Mouse (Mus musculus) urinary bladder, postnatal 25 days (tissue): ENCODE data around the gene Thrb.

ENCODE experiments used
- DNase-seq: peaks from one replicate; pipeline ENCODE4 v3.0.0; 2022; ENCODE audit warnings: low spot score

Gene Thrb

DNA sequence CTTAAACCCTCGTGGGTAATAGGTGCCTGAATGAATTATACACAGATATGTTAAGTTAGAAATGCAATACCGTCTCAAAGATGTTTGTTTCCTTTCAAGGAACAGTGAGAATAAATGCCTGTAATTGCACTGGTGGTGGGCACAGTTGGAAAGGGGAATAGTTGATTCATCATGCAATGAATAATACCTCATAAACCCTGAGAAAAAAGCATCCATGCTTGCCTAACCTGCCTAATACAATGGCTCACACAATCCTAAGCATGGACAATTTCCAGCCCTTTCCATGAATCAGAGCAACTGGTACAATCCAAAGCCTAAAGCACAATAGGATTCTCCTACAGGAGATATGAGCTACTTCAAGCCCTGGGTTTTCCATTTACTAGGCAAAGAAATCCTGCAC, 299.8 kb downstream of the Thrb start:
- no peak for DNase-seq

- peak; percentile 33 for DNase-seq
These were observed 307.2 kb downstream of the Thrb start for GRCm38 (mm10) chr14:17967117-17967726.

DNA sequence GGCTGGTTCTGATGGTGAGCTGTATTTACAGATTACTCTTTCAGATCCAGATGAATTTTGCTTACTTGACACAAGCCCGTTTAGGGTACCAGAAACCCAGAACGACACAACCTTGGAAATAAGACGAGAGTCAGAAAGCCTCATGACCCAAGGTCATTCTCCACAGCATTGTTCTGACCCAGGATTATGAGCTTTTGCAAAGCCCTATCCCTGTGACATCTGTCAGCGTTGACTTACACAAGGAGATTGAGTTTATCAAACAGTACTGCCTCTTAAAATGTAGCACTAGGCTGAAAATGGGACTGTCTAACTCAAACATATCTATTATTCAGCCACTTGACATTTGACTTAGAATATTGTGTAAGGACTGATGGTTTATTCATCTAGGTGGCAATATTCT, 312.1 kb downstream of the Thrb start:
- no peak for DNase-seq

DNA sequence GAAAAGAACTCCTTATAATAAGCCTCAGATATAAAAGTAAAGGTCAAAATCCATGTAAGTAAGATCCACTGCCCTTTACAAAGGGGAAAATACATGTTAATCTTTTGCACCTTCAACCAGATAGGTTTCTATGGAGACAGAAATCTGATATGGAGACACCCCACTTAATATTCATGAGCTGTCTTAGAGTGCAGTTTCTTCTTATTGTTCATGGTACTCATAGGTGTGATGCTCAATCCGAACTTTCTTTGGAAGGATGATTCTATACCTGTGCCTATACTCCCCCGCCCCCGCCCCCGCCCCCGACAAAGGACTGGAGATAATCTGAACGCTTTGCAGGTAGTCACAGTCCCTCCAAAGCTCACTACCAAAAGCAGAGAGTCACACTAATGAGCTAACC, 312.6 kb downstream of the Thrb start:
- no peak for DNase-seq

GRCm38 (mm10) chr14:17975786-17976185, 315.7 kb downstream of the Thrb start:
- no peak for DNase-seq

DNA sequence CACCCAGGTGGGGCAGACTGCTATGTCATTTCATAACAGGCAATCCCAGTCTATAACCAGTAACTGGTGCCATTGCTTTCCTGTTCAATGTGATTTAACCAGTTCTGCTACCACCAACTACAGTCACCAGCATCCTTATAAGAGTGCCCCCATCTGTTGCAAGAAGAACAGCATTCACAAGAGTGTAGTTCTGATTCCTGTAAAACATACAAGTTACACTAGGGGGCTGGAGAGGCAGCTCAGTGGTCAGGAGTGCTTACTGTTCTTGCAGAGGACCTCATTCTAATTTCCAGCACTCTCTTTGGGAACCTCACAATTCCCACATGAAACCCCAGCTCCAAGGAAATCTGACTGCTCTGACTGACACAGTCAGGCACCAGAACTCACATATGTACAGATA, 318.2 kb downstream of the Thrb start:
- DNase-seq: no peak

- no peak for DNase-seq
These were observed 321.2 kb downstream of the Thrb start for GRCm38 (mm10) chr14:17981258-17981657.

DNA sequence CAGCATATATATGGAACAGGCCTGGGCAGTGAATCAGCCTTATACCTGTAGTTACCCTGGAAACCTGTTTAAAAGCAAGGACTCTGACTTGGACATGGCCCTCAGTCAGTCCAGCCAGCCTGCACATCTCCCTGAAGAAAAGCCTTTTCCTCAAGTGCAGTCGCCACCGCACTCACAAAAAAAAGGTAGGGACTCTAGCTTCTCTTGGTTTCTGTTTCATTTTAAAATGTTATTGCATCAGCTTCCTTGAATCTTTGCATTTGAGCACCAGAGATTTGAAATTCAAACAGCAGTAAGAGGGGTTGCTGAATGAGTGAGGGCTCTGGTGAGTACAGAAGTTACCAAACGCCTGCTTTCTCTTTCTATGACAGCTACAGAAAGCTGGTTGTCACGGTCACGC, 322.0 kb downstream of the Thrb start:
- DNase-seq: no peak

DNA sequence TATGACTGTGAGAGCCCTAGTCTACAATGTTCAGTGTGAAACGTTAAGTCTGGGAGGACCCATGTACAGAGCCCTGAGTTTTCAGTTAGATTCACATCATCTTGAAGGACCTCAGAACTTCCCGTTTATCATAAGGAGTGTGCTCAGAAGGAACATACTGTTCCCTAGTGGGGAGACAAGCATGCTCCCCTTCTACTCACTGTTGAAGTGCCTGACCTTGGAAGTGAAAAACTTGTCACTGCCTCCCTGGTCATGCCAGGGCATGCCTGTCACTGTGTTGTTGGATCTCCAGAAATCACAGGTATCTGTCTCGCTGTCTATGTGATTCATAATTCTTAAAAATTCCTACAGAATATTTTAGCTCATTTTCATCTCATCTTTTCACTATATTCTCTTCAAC, 323.3 kb downstream of the Thrb start:
- DNase-seq: no peak

GRCm38 (mm10) chr14:17983839-17984238, 323.8 kb downstream of the Thrb start:
- DNase-seq: no peak

- no peak for DNase-seq
These were observed 328.5 kb downstream of the Thrb start for GRCm38 (mm10) chr14:17988580-17988979.

DNA sequence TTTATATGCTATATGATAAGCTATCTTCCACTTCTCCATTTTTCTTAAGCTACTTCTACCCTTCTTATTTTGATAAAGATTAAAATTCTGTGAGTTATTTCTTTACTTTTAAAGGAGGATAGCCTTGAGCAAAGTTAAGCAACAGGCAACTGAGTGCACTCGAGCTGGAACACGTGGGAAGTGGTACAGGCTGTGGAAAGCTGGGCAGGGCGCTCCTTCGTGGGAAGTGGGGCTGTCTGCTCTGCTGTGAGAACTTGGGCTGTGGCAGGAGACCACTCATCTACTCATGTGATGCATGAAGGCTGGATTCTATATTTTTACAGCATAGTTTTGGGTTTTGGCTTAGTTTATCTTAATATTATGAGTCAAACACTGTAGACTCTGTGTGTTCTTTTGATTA, 329.1 kb downstream of the Thrb start:
- no peak for DNase-seq

- no peak for DNase-seq
These were observed 330.1 kb downstream of the Thrb start for GRCm38 (mm10) chr14:17990186-17990585.

DNA sequence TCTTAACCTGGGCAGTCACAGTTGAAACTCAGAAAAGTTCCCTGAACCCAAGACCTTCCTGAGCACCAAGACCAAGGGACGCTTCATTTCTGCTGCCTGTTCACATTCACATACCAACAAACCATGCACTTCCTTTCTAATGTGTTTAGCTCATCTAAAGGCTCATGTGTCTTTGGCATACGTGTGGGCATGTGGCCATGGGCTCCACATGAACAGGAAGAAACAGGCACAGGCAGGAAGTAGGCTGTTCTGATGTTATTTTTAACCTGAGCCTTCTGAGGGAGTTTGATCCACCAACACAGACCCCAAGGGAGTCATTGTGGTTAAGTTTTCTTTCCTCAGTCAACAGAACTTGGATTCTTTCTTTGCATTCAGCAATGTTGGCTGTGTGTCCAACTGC, 341.8 kb downstream of the Thrb start:
- no peak for DNase-seq

GRCm38 (mm10) chr14:18003686-18004085, 343.6 kb downstream of the Thrb start:
- no peak for DNase-seq

DNA sequence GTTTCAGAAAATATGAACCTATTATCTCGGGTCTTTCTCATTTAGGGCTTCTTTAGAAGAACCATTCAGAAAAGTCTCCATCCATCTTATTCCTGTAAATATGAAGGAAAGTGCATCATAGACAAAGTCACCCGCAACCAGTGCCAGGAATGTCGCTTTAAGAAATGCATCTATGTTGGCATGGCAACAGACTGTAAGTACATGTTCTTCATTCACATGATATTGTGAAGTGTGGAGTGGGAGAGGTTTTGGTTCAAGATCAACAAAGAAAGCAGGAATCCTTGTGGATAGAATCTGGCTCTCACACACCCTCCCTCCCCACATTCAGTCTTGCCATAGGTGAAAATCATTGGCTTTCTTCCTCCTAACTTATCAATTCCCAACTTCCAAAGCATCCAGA, 348.5 kb downstream of the Thrb start:
- DNase-seq: no peak

DNA sequence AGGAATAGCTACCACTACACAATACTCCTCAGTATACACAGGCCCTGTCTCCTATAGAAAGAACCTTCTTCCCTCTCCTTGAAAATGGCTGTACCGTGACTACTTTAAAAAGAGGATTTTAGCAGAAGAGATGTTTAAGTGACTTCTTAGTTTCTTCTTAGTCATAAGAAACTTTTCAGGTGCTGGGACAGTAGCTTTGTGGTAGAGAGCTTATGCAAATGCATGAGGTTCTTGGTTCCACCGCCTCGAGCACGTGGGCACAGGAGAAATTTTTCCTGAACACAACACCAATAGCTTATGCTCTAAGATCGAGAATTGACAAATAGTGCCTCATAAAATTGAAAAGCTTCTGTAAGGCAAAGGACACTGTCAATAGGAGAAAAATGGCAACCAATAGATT, 356.5 kb downstream of the Thrb start:
- no peak for DNase-seq

- DNase-seq: no peak
These were observed 360.1 kb downstream of the Thrb start for GRCm38 (mm10) chr14:18020128-18020527.

DNA sequence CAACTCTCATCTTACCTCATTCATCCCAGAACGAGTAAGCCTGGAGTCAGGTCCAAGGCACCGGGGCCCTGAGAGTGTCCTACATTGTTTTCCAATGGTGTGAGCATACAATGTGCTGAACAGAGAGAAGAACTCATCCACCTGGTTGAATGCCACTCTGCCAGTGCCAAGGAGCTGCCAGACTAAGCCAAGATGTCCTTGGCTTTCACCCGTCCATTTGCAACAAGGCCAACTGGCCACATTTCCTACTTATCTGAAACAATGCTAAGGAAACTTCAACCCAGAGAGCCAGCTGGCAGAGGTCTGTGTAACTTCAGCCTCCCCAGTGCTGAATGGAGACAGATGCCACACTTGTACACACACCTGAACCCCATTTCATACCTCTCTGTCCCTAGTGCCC, 360.6 kb downstream of the Thrb start:
- DNase-seq: no peak

- DNase-seq: no peak
These were observed 361.7 kb downstream of the Thrb start for GRCm38 (mm10) chr14:18021726-18022125.

- no peak for DNase-seq
These were observed 362.3 kb downstream of the Thrb start for GRCm38 (mm10) chr14:18022351-18022750.

- no peak for DNase-seq
These were observed 367.8 kb downstream of the Thrb start for GRCm38 (mm10) chr14:18027867-18028266.

GRCm38 (mm10) chr14:18029181-18029932, 369.3 kb downstream of the Thrb start:
- no peak for DNase-seq

GRCm38 (mm10) chr14:18031941-18032340, 371.9 kb downstream of the Thrb start:
- no peak for DNase-seq
